ENCODE assay signal across 8 mouse cellular contexts in the genomic region with DNA sequence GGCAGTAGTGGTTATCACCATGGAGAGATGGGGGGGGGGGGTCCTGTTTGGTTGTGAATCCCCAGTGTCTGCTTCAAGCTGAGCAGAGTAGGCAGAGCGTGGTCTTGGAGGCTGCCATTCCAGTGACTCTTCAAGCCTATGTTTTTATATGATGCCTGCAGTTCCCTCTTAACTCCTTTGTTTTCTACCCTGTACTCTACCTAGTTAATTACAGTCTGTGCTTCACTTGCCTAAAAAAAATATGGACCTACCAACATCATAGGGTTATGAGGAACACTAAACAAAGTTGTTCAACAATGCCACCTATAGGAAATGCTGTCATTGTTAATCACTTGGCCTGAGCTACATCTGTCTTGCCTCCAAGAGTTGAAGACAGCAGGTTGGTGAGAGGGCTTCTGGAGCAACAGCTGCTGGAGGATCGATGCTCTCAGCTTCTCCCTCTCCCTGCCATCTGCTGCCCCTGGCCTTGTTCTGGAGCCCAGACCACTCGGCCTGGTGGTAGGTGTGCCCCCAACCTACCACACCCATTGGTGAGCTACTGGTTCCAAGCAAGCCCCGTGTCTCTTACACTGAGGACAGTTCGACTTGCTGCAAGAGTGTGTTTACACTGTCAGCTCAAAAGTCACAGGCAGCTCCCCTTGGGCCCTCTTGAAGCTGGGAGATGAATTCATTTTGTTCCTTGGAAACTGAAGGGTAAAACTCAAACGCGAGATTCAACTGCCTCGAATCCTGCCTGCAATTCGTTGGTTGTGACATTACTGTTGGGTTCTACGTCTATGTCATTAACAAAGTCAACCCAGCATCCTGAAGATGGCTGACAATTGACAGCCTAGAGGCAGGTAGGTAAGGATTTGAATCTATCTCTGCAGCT. TPM values are rescaled to one million over a fixed set of nuclear protein-coding genes. Genes with fewer than 3 reads are reported as not detected.
DNase-seq lines count a peak whose midpoint lies in the region; ATAC-seq and TF ChIP-seq lines count a peak whose summit lies in the region.

No protein-coding gene starts in this region.

- H3K27ac ChIP-seq in embryonic facial prominence, embryonic 11.5 days (replicated peaks; ENCODE audit: low read depth, low read length) = no peak overlapping the region
- H3K27ac ChIP-seq in limb, embryonic 14.5 days (replicated peaks; ENCODE audit: low read depth, low read length) = 0 out of 2 replicates have a peak overlapping the region, but pooled peaks have one; percentile 19
- H3K27ac ChIP-seq in stomach, embryonic 14.5 days (ENCODE audit: low read length) = peak overlapping the region; percentile 39; the same call in 1 of the 2 replicates

- no peak overlapping the region for H3K4me2 ChIP-seq in embryonic facial prominence, embryonic 11.5 days (ENCODE audit: low read depth, low read length)
- no peak overlapping the region for H3K4me2 ChIP-seq in limb, embryonic 14.5 days (replicated peaks; ENCODE audit: low read depth, low read length, severe bottlenecking)
- no peak overlapping the region for H3K4me2 ChIP-seq in stomach, embryonic 14.5 days (replicated peaks; ENCODE audit: low read depth, low read length)

- peaks cover 12% of the 10 kb centered on the region for H3K36me3 ChIP-seq in embryonic facial prominence, embryonic 11.5 days (replicated peaks; ENCODE audit: control insufficient read depth, insufficient read depth, low read depth, low read length)
- peaks cover 64% of the 10 kb centered on the region for H3K36me3 ChIP-seq in limb, embryonic 14.5 days (ENCODE audit: control insufficient read depth, insufficient read depth, low read length)
- H3K36me3 ChIP-seq in stomach, embryonic 14.5 days (ENCODE audit: control insufficient read depth, insufficient read depth, low read length) = peaks cover 49% of the 10 kb centered on the region

- H3K9me3 ChIP-seq in embryonic facial prominence, embryonic 11.5 days (replicated peaks; ENCODE audit: control insufficient read depth, low read length) = no peaks in the 10 kb centered on the region
- no peaks in the 10 kb centered on the region for H3K9me3 ChIP-seq in limb, embryonic 14.5 days (ENCODE audit: control insufficient read depth, low read length)
- no peaks in the 10 kb centered on the region for H3K9me3 ChIP-seq in stomach, embryonic 14.5 days (ENCODE audit: control insufficient read depth, low read depth, low read length)

- intact Hi-C loops in left cerebral cortex, postnatal 4 days (cut with DNase I) = no loop called here
- intact Hi-C loops in left cerebral cortex, postnatal 10 days (cut with DNase I) = no loop called here

- H3K4me1 ChIP-seq in embryonic facial prominence, embryonic 11.5 days (ENCODE audit: control insufficient read depth, insufficient read depth, low read length) = no peaks in the 10 kb centered on the region; the same call in 1 of the 2 replicates
- peaks cover 19% of the 10 kb centered on the region for H3K4me1 ChIP-seq in limb, embryonic 14.5 days (ENCODE audit: control insufficient read depth, insufficient read depth, low read length)
- peaks cover 17% of the 10 kb centered on the region for H3K4me1 ChIP-seq in stomach, embryonic 14.5 days (ENCODE audit: control insufficient read depth, insufficient read depth, low read length)

- no peak for TF ChIP-seq POLR2A in limb, embryonic 14.5 days (IDR thresholded peaks at IDR 0.05; ENCODE audit: borderline replicate concordance, extremely low read depth, insufficient read depth, insufficient read length)

- no peak overlapping the region for H3K9ac ChIP-seq in embryonic facial prominence, embryonic 11.5 days (replicated peaks; ENCODE audit: low read length)
- no peak overlapping the region; the same call in 1 of the 2 replicates for H3K9ac ChIP-seq in limb, embryonic 14.5 days (ENCODE audit: low read depth, low read length, severe bottlenecking)
- no peak overlapping the region for H3K9ac ChIP-seq in stomach, embryonic 14.5 days (replicated peaks; ENCODE audit: low read depth, low read length)

- H3K27me3 ChIP-seq in embryonic facial prominence, embryonic 11.5 days (ENCODE audit: control insufficient read depth, insufficient read depth, low read length) = no peaks in the 10 kb centered on the region
- no peaks in the 10 kb centered on the region for H3K27me3 ChIP-seq in limb, embryonic 14.5 days (ENCODE audit: control insufficient read depth, insufficient read depth, low read length)
- H3K27me3 ChIP-seq in stomach, embryonic 14.5 days (ENCODE audit: control insufficient read depth, insufficient read depth, low read length) = no peaks in the 10 kb centered on the region

- WGBS in embryonic facial prominence, embryonic 11.5 days = 71% methylated on average over 10 of the region's 10 CpGs
- 66% methylated on average over 10 of the region's 10 CpGs for WGBS in limb, embryonic 14.5 days
- WGBS in stomach, embryonic 14.5 days = 48% methylated on average over 10 of the region's 10 CpGs

- no peak for ATAC-seq in embryonic facial prominence, embryonic 11.5 days (replicated peaks; ENCODE audit: insufficient number of reproducible peaks, low FRiP score, low TSS enrichment, low read depth)
- ATAC-seq in limb, embryonic 14.5 days (ENCODE audit: low FRiP score, low read depth) = no peak
- ATAC-seq in stomach, embryonic 14.5 days (ENCODE audit: insufficient number of reproducible peaks, insufficient read depth, low FRiP score, low read depth) = no peak

- DNase-seq in left cerebral cortex, postnatal 4 days = peak; percentile 24
- no peak for DNase-seq in left cerebral cortex, postnatal 10 days (ENCODE audit: extremely low spot score in 1 of 2, low spot score in 2 of 2)
- DNase-seq in embryonic facial prominence, embryonic 11.5 days (ENCODE audit: low spot score) = peak; percentile 18
- DNase-seq in limb, embryonic 14.5 days (ENCODE audit: low spot score) = no peak
- DNase-seq in cerebellum, adult 11-12 months = no peak
- DNase-seq in kidney, postnatal 36 days = no peak
- DNase-seq in frontal cortex, postnatal 25 days (ENCODE audit: low spot score in 2 of 2) = no peak

- H3K4me3 ChIP-seq in embryonic facial prominence, embryonic 11.5 days (ENCODE audit: low read depth, low read length) = no peak overlapping the region
- no peak overlapping the region for H3K4me3 ChIP-seq in limb, embryonic 14.5 days (replicated peaks; ENCODE audit: low read length)
- H3K4me3 ChIP-seq in stomach, embryonic 14.5 days (ENCODE audit: low read depth, low read length) = no peak overlapping the region

RNA-seq across cellular contexts. Expression of a gene that starts 32.2 kb away (rescaled TPM):
- 10 to 100 TPM; 36.9 to 40.4 TPM for total RNA-seq in left cerebral cortex, postnatal 4 days (2021)
- total RNA-seq in left cerebral cortex, postnatal 10 days (2021) = 10 to 100 TPM; 27.8 to 30.0 TPM
- polyA plus RNA-seq in embryonic facial prominence, embryonic 11.5 days (2014; fragmentation: Nextera tagmentation; extraction: Ambion mirVana) = 4.2 and 5.2 TPM in 2 replicates
- 2.7 and 2.8 TPM in 2 replicates for polyA plus RNA-seq in limb, embryonic 14.5 days (2012; rRNA removed)
- polyA plus RNA-seq in limb, embryonic 14.5 days (2014; fragmentation: Nextera tagmentation; extraction: Ambion mirVana) = 2.9 and 4.3 TPM in 2 replicates
- polyA plus RNA-seq in stomach, embryonic 14.5 days (2014; fragmentation: Nextera tagmentation; extraction: Ambion mirVana) = 12.0 and 12.8 TPM in 2 replicates

RNA-seq across cellular contexts. Expression of a gene that starts 41.8 kb away (rescaled TPM):
- total RNA-seq in left cerebral cortex, postnatal 4 days (2021) = 10 to 100 TPM; 14.4 to 16.7 TPM
- 10 to 100 TPM; 13.0 to 14.2 TPM for total RNA-seq in left cerebral cortex, postnatal 10 days (2021)
- polyA plus RNA-seq in embryonic facial prominence, embryonic 11.5 days (2014; fragmentation: Nextera tagmentation; extraction: Ambion mirVana) = 14.2 and 16.8 TPM in 2 replicates
- 19.2 and 25.6 TPM in 2 replicates for polyA plus RNA-seq in limb, embryonic 14.5 days (2012; rRNA removed)
- 13.7 and 20.5 TPM in 2 replicates for polyA plus RNA-seq in limb, embryonic 14.5 days (2014; fragmentation: Nextera tagmentation; extraction: Ambion mirVana)
- polyA plus RNA-seq in stomach, embryonic 14.5 days (2014; fragmentation: Nextera tagmentation; extraction: Ambion mirVana) = 9.0 and 10.1 TPM in 2 replicates

RNA-seq across cellular contexts. Expression of a gene that starts 41.9 kb away (rescaled TPM):
- 10 to 100 TPM; 18.1 to 19.6 TPM for total RNA-seq in left cerebral cortex, postnatal 4 days (2021)
- 10 to 100 TPM; 23.5 to 25.8 TPM for total RNA-seq in left cerebral cortex, postnatal 10 days (2021)
- 44.4 and 49.9 TPM in 2 replicates for polyA plus RNA-seq in embryonic facial prominence, embryonic 11.5 days (2014; fragmentation: Nextera tagmentation; extraction: Ambion mirVana)
- polyA plus RNA-seq in limb, embryonic 14.5 days (2012; rRNA removed) = 69.7 and 87.4 TPM in 2 replicates
- 56.9 and 66.1 TPM in 2 replicates for polyA plus RNA-seq in limb, embryonic 14.5 days (2014; fragmentation: Nextera tagmentation; extraction: Ambion mirVana)
- polyA plus RNA-seq in stomach, embryonic 14.5 days (2014; fragmentation: Nextera tagmentation; extraction: Ambion mirVana) = 49.6 and 50.5 TPM in 2 replicates

RNA-seq across cellular contexts. Expression of a gene that starts 55.6 kb away (rescaled TPM):
- 1,000 to 10,000 TPM; 1,560 to 1,622 TPM for total RNA-seq in left cerebral cortex, postnatal 4 days (2021)
- total RNA-seq in left cerebral cortex, postnatal 10 days (2021) = 1,000 to 10,000 TPM; 1,760 to 1,780 TPM
- 3,780 and 3,916 TPM in 2 replicates for polyA plus RNA-seq in embryonic facial prominence, embryonic 11.5 days (2014; fragmentation: Nextera tagmentation; extraction: Ambion mirVana)
- 3,111 and 3,234 TPM in 2 replicates for polyA plus RNA-seq in limb, embryonic 14.5 days (2012; rRNA removed)
- polyA plus RNA-seq in limb, embryonic 14.5 days (2014; fragmentation: Nextera tagmentation; extraction: Ambion mirVana) = 3,423 and 3,655 TPM in 2 replicates
- polyA plus RNA-seq in stomach, embryonic 14.5 days (2014; fragmentation: Nextera tagmentation; extraction: Ambion mirVana) = 3,062 and 3,133 TPM in 2 replicates

Comparison
In these comparisons a context has a peak if more than half of its experiments do, and no peak if none do; other contexts are left out.
1. DNase-seq: peak in left cerebral cortex, postnatal 4 days (single experiment) and embryonic facial prominence, embryonic 11.5 days (single experiment); none in left cerebral cortex, postnatal 10 days (0 of 2), limb, embryonic 14.5 days (single experiment), cerebellum, adult 11-12 months (single experiment), kidney, postnatal 36 days (0 of 2) and frontal cortex, postnatal 25 days (0 of 2).